Mouse (Mus musculus): ENCODE results near the gene Hadha. TPM values are rescaled to one million over a fixed set of nuclear protein-coding genes. Genes with fewer than 3 reads are reported as not detected.

Hadha gene
- total RNA-seq, 2 experiments from 2014 or later, result 527 to 755 TPM

DNA sequence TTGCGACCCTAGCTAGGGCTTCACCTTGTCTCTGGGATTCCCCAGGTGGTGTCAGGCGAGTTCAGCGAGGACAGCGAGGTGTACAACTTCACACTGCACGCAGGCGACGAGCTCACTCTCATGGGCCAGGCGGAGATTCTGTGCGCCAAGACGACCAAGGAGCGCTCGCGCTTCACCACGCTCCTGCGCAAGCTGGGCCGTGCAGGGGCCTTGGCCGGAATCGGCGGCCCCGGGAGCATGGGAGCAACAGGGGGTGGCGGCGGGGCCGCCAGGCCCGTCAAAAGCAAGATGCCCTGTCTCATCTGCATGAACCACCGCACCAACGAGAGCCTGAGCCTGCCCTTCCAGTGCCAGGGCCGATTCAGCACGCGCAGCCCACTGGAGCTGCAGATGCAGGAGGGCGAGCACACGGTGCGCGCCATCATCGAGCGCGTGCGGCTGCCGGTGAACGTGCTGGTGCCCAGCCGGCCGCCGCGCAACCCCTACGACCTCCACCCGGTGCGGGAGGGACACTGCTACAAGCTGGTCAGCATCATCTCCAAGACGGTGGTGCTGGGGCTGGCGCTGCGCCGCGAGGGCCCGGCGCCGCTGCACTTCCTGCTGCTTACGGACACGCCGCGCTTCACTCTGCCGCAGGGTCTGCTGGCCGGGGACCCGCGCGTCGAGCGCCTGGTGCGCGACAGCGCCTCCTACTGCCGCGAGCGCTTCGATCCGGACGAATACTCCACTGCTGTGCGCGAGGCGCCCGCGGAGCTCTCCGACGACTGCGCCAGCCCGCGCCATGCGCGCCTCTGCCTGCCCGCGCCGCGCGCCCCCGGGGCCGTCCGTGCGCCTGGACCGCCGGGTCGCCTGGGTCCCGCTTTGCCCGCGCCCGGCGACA is 40.8 kb downstream of the Hadha start:
- peak in 1 of 2 experiments; percentile 42 for DNase-seq (ENCODE audit: low spot score in 2 of 2)

GRCm38 (mm10) chr5:30112533-30113068 is 42.4 kb downstream of the Hadha start:
- no peak for DNase-seq (ENCODE audit: low spot score in 2 of 2)

GRCm38 (mm10) chr5:30111771-30112170 is 43.2 kb downstream of the Hadha start:
- no peak for DNase-seq (ENCODE audit: low spot score in 2 of 2)

GRCm38 (mm10) chr5:30111126-30111525 is 43.8 kb downstream of the Hadha start:
- DNase-seq (ENCODE audit: low spot score in 2 of 2), result no peak

- no peak for DNase-seq (ENCODE audit: low spot score in 2 of 2)
Measured at GRCm38 (mm10) chr5:30110371-30111060, 44.4 kb downstream of the Hadha start.

- DNase-seq (ENCODE audit: low spot score in 2 of 2), result no peak
Measured at GRCm38 (mm10) chr5:30109899-30110298, 45.1 kb downstream of the Hadha start.

DNA sequence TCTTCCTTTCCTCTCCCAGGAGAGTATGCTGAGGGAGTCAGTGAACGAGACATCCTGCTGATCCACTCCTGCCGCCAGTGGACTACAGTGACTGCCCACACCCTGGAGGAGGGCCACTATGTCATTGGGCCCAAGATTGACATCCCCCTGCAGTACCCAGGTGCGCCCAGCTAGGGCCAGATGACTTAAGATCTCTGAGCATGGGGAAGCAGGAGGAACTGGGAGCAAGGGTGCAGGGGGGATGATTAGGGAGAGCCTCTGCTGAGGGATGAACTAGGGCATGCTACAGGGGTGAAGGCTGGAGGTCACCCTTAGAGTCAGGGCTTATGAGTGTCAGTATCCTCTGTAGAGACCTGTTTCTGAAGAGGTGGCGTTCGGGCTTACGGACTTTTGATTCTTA is 46.7 kb downstream of the Hadha start:
- DNase-seq (ENCODE audit: low spot score in 2 of 2), result no peak

GRCm38 (mm10) chr5:30107611-30108041 is 47.3 kb downstream of the Hadha start:
- DNase-seq (ENCODE audit: low spot score in 2 of 2), result no peak

DNA sequence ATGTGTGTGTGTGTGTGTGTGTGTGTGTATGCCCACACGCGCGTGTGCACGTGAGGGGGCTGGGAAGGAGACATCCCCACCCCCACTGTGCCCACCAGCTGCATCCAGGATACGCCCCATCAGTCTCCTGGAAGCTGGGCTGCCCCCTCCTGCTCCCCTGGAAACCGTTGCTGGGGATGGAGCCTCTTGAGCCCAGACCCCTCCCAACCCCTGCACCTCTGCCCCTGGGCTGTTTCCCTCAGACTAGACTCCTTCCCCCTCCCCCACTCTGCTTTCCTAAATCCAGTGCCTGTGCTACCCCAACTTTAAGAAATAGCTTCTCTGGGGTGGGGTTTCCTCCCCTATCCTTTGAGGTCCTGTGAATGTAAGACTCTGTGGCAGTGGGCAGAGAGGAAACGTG is 47.8 kb downstream of the Hadha start:
- DNase-seq (ENCODE audit: low spot score in 2 of 2), result no peak

GRCm38 (mm10) chr5:30106756-30107155 is 48.2 kb downstream of the Hadha start:
- DNase-seq (ENCODE audit: low spot score in 2 of 2), result no peak

DNA sequence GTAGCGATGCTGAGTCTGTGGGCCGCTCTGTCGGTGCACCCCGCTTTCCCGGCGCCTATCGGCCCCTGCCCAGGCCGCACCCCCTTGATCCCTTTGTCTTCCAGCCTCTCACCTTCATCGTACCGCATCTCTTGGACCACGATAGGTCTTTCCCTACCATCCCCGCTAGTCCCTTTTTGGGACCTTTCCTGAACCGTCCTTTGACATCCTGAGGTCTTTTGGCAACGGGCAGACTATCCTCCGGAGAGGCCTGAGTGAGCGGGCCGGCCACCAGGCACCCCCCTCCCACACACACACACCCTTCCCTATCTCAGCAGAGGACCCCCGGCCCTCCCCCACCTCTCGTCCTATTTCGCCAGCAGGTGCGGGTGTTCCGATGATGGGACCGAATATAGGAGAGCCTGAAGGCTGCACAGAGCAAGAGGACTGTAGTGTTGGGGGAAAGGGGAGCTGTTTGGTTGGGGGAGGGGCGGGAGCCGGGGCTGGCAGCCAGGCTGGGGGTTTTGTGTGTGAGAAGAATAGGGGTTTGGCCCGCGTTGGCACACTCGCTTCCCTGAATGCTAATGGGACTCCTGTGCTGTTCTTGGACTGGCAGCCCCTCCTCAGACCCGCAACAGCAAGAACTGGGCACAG is 49.2 kb downstream of the Hadha start, which contains the start of gene 3110082J24Rik:
Gene 3110082J24Rik (minus strand): TSS at position 419 of the 633 bp plus-strand sequence.
- no peak for DNase-seq (ENCODE audit: low spot score in 2 of 2)

GRCm38 (mm10) chr5:30104841-30105667 is 49.9 kb downstream of the Hadha start, which contains the start of gene Garem2:
Gene Garem2 (plus strand): TSS chr5:30105161.
- DNase-seq (ENCODE audit: low spot score in 2 of 2), result peak in 1 of 2 experiments; percentile 30

DNA sequence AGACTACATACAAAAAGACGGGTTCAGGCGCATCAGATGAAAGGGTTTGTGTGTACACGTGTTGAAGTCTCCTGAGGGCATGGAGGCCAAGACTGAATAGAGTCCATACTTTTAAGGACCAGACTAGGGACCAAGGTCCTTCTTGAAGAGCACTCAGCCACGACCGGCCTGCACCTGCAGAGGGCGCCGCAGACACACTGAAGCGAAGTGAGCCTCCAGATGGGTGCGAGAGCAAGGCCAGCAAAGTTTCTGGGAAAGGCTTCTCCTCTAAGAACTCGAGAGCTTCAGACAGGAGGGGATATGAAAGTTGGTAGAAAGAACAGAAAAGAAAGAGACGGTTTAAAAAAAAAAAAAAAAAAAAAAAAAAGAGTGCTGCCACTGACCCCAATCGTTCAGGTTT is 50.6 kb downstream of the Hadha start:
- DNase-seq (ENCODE audit: low spot score in 2 of 2), result peak; percentile 47 to 65

DNA sequence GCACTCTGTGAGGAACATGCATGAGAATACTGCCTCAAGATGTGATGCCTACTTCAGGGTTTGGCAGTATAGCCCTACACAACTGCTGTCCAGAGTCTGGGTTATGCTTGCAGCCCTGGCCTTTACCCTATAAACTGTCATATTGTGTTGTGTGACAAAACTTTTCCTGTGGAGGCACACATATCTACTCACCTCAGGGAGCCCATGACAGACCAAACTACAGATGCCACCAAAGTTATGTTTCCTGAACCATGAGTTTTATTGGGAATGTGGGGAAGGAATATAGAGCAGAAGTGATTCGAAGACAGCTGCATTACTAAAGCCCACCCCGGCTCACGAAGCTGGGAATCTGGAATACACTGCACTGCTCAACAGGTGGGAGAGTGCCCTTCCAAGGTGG is 51.6 kb downstream of the Hadha start:
- no peak for DNase-seq (ENCODE audit: low spot score in 2 of 2)

GRCm38 (mm10) chr5:30098260-30098659 is 56.7 kb downstream of the Hadha start:
- no peak for DNase-seq (ENCODE audit: low spot score in 2 of 2)

GRCm38 (mm10) chr5:30095731-30096130 is 59.2 kb downstream of the Hadha start:
- DNase-seq (ENCODE audit: low spot score in 2 of 2), result no peak

GRCm38 (mm10) chr5:30094399-30094798 is 60.6 kb downstream of the Hadha start:
- no peak for DNase-seq (ENCODE audit: low spot score in 2 of 2)

GRCm38 (mm10) chr5:30092701-30093100 is 62.3 kb downstream of the Hadha start:
- DNase-seq (ENCODE audit: low spot score in 2 of 2), result no peak

- DNase-seq (ENCODE audit: low spot score in 2 of 2), result peak; percentile 69 to 73
Measured at GRCm38 (mm10) chr5:30072825-30073821, 81.8 kb downstream of the Hadha start, which contains the start of gene Tyms. Gene Tyms (minus strand): TSS chr5:30073617.

Measured in adrenal gland, adult 18-20 months (tissue).